Mouse (Mus musculus): ENCODE measurements around the gene Arhgef10l.

GRCm38 (mm10) chr4:140653835-140654583 is 11.8 kb downstream of the Arhgef10l start:
- TF ChIP-seq MYB (IDR thresholded peaks at IDR 0.05; ENCODE audit: low read depth, low read length) (no peak), CTCF (IDR thresholded peaks at IDR 0.05 in 2 of 3, conservative IDR thresholded peaks at IDR 0.05 in 1 of 3; ENCODE audit: control insufficient read depth in 1 of 3, insufficient read depth in 1 of 3, low read depth in 2 of 3, low read length in 3 of 3, poor library complexity in 1 of 3, severe bottlenecking in 1 of 3) (no peak), ZC3H11A (IDR thresholded peaks at IDR 0.05; ENCODE audit: low read depth, low read length) (no peak), ELF1 (IDR thresholded peaks at IDR 0.05; ENCODE audit: low read depth, low read length) (no peak), POLR2AphosphoS2 (IDR thresholded peaks at IDR 0.05; ENCODE audit: low read length) (no peak), MYC (IDR thresholded peaks at IDR 0.05; ENCODE audit: low read depth, low read length) (no peak), ETS1 (IDR thresholded peaks at IDR 0.05; ENCODE audit: low read depth, low read length) (no peak)
